Mouse (Mus musculus) spleen, adult 2 months (tissue): ENCODE results near the gene Spc24.

ENCODE experiments used
- CTCF ChIP-seq: fragments of 200-500 bp; IDR thresholded peaks from 2 replicates; pipeline ENCODE4 v1.5.1; 2011; ENCODE audit warnings: mild to moderate bottlenecking, inconsistent platforms; ENCODE audit not compliant: insufficient read depth, insufficient read length, insufficient replicate concordance; ENCODE audit errors: extremely low read depth
- POLR2A ChIP-seq: fragments of 200-500 bp; IDR thresholded peaks from 2 replicates; pipeline ENCODE4 v1.6.1; 2011; ENCODE audit warnings: low read depth, low read length, inconsistent platforms

DNA sequence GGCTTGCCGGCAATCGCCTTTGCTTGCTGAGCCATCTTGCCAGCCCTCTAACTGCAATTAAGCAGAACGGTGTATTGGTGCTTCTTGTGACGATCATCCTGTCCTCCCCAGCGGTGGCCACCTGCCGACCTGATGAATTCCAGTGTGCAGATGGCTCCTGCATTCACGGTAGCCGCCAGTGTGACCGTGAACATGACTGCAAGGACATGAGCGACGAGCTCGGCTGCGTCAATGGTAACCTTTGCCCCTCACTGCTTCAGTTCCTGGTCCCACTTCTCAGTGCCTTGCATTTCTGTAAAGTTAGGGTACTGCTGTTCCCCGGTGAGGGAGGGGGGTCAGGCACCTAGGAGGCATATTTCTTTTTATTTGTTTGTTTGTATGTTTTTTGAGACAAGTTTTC, 25.0 kb downstream of the Spc24 start:
- TF ChIP-seq CTCF, result no peak
- TF ChIP-seq POLR2A, result no peak
